Mouse (Mus musculus): ENCODE measurements around the gene Rasal1.

The Rasal1 gene

GRCm38 (mm10) chr5:120648569-120649373, at the start of gene Rasal1:
Gene Rasal1 (plus strand): TSS chr5:120648812.
- peak; percentile 84 for DNase-seq (ENCODE audit: low read depth)

DNA sequence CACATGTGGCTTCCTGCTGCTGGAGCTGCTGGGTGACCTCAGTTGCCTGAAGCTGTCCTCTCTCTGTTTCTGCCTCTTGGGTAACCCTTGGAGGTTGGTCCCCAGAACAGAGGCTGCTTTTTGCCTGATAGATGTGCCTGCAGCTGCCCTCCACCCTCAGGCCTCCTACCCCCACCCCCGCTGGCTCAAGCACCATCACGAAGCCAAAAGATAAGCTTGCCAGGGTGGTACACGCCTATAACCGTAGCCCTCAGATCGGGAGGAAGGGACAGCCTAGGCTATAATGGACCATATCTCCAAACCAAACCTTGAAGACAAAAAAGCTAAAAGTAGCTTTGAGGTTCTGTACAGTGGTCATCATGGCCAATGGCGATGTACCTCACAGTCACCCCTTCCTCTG, 49.0 kb upstream of the Rasal1 start:
- no peak for DNase-seq (ENCODE audit: low read depth)

- DNase-seq (ENCODE audit: low read depth): peak; percentile 70
These were observed 47.5 kb upstream of the Rasal1 start for GRCm38 (mm10) chr5:120600946-120601668.

- DNase-seq (ENCODE audit: low read depth): no peak
These were observed 46.4 kb upstream of the Rasal1 start for GRCm38 (mm10) chr5:120602210-120602609.

GRCm38 (mm10) chr5:120603515-120603914, 45.1 kb upstream of the Rasal1 start:
- no peak for DNase-seq (ENCODE audit: low read depth)

DNA sequence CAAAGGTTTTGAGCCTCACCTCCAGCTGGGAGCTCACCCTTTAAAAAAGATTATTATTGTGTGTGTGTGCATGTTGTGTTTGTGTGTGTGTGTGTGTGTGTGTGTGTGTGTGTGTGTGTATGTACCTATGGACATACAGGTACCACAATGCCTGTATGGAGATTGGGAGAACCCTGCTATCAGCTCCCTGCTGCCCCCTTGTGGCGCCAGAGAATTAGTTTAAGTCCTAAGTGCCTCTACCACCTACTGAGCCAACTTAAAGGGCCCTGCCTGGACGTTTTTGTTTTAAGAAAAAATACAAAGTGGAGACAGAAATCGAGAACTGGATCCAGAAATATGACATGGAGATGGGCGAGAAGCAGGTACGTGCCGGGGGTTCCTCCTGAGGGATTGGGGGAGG, 43.8 kb upstream of the Rasal1 start:
- DNase-seq (ENCODE audit: low read depth): peak; percentile 87

DNA sequence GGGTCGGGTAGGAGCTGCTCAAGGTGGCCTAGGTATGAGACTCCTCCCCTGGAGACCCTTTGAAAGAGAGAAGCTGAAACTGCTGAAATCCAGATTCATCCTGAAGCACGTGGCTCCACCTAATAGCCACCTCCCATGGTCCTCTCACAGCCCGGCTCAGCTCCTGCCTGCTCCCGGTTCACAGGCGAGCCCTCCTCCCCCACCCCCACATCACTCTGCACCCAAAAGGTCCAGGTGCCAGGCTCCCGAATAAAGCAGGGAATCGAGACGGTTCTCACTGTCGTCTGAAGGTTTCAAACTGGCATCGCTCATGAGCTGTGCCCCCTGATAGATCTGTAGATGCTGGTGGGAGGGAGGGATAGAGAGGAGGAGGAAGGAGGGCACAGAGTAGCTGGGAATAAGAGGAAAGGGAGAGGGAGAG, 43.4 kb upstream of the Rasal1 start:
- no peak for DNase-seq (ENCODE audit: low read depth)

- peak; percentile 94 for DNase-seq (ENCODE audit: low read depth)
These were observed 42.9 kb upstream of the Rasal1 start for GRCm38 (mm10) chr5:120605688-120606087.

DNA sequence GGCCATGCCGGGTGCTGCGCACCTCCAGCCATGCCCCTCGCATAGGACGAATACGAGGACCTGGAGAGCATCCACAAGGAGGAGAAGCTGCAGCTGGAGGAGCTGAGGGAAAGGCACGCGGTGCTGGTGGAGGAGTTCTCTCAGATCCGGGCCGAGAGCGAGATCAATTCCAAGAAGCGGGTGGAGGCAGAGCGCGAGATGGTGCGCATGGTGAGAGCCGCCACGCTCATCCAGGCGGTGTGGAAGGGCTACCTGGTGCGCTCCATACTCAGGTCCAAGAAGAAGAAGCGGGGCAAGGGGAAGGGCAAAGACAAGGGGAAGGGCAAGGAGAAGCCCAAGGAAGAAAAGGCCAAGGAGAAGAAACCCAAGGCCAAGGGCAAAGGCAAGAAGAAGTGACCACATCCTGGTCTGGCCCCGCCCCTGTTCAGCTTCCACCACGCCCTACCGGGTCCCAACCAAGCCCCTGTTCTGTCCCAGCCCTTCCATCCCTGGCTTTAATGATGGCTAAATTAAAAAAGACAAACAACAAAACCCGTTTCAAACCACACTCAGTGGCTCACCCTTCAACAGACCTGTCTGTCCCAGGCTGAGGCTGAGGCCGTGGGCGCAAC, 41.9 kb upstream of the Rasal1 start:
- no peak for DNase-seq (ENCODE audit: low read depth)

GRCm38 (mm10) chr5:120607335-120607734, 41.3 kb upstream of the Rasal1 start:
- DNase-seq (ENCODE audit: low read depth): no peak

- no peak for DNase-seq (ENCODE audit: low read depth)
These were observed 39.3 kb upstream of the Rasal1 start for GRCm38 (mm10) chr5:120609246-120609775.

DNA sequence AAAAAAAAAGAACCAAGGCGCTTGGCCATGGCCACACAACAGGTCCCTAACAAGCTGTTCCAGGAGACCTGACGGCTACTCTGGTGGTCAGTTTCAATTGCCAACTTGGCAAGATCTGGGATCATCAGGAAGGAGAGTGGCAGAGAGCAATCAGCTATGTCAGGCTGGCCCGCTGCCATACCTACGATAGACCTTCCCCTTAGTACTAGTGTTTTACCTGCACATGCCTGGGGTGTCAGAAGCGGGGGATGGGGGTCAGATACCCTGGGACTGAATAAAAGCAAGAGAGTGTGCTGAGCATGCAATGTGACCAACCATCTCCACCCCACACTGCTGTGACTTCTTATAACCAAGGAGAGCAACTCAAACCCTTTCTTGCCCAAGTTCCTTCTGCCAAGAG, 37.7 kb upstream of the Rasal1 start:
- no peak for DNase-seq (ENCODE audit: low read depth)

- no peak for DNase-seq (ENCODE audit: low read depth)
These were observed 37.2 kb upstream of the Rasal1 start for GRCm38 (mm10) chr5:120611416-120611815.

DNA sequence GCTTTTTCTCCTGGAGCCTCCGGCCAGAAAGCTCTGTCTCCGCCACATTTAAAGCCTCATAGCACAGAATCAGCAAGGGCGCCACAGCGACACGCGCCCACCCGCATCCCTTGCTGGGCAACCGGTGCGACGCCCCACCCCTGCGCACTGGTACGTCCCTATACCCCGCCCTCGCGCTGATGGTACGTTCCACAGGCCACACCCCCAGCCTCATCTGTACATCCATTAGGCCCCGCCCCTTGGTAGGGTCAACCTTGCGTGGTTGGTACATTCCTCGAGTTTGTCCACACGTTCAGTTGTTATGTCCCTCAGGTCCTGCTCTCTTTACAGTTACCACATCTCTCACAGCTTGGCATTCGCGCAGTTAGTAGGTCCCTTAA, 36.2 kb upstream of the Rasal1 start, which contains the start of the genes Rita1 and Ddx54:
TSS of gene Rita1 (minus strand) at position 148 of the 380 bp plus-strand sequence.
TSS of gene Ddx54 (plus strand) at position 298 of the 380 bp plus-strand sequence.
- peak; percentile 98 for DNase-seq (ENCODE audit: low read depth)

DNA sequence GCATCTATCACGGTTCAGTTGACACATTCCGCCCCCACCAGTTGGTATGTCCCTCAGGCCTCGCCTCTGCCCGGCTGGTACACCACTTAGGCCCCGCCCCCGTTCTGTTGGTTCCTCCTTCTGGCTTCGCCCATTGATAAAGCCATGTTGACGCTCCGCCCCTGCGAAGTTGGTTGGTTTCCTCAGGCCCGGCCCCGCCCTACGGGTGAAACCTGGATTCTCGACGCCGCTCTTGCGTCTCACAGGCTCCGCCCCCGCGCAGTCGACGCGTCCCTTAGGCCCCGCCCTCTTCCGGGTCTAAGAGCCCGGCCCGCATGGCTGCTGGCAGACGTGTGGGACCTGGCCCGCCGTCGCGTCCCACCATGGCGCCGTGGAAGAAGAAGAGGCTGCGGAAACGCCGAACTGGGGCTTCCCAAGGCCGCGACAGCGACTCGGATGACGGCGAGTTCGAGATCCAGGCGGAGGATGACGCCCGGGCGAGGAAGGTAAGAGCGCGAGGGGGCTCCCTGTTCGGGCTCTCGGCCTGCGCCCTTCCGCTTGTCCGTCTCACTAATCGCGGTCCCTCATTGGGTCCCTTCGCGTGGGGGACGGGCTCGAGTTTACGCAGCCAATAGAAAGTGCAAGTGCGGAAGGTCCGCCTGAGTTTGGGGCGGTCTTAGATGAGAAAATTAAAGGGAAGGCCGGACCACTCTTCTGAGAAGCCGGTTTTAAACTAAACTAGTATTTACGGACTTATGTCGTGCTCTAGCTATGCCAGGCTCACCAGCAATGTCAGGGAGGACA, 35.6 kb upstream of the Rasal1 start:
- DNase-seq (ENCODE audit: low read depth): peak; percentile 100

- peak; percentile 62 for DNase-seq (ENCODE audit: low read depth)
These were observed 32.7 kb upstream of the Rasal1 start for GRCm38 (mm10) chr5:120615903-120616302.

DNA sequence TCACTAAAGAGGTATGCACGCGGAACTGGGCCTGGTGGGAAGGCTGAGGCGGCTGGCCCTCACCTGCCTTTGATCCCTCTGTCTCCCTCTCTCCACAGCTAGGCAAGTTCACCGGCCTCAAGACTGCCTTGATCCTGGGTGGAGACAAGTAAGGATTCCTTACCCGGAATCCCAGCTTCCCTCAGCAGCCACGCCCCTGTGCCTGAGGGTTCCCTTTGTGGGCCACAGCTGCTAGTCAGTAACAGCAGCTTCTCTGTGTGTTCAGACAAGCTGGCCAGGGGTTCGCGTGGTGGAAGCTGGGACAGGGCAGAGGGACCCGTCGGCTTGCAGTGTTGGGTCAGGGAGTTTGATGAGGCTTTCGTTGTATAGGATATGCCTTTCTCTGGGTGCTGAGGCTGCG, 29.8 kb upstream of the Rasal1 start:
- DNase-seq (ENCODE audit: low read depth): no peak

DNA sequence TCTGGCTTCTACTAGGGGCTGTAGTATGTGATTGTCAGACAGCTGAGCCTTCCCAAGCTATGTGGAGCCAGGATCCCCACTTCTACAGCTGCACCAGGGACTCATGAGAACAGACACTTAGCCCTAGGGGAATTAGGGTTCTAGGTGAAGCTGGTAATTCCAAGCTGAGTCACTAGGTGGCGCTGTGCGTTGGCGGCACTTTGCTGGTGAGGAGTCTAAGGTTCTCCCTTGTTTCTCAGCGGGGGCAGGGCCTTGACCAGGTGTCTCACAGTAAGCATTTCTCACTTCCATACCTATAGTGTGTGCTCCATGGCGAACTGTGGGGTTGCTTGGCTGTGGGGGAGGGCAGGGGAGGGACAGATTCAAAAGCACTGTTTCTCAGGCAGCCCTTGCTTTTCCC, 29.4 kb upstream of the Rasal1 start:
- DNase-seq (ENCODE audit: low read depth): peak; percentile 58

DNA sequence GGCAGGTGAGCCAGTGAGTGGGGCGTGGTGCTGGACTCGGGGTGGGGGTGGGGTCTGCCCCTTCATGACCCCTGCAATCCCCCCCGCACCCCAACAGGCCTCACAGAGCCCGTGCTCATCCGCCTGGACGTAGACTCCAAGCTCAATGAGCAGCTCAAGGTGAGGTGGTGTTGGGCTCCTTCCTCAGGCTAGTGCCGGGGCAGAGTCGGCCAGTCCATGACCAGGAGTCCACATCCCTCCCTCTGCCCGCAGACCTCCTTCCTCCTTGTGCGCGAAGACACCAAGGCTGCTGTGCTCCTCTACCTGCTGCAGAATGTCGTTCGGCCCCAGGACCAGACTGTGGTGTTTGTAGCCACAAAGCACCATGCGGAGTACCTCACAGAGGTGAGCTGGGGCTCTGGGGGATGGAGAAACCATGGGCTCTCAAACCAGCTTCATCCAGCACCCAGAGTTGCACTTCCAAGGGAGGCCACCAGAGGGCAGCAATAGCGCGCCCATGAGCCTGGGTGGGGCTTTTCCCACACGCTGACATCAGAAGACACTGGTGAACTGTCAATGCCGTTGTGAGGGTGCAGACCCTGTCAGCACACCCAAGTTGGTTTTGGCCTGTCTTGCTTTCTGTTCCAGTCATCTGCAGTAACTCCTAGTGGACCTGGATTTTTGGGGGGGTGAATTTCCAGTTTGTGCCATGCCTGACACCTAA, 28.1 kb upstream of the Rasal1 start:
- DNase-seq (ENCODE audit: low read depth): peak; percentile 70

GRCm38 (mm10) chr5:120621078-120621765, 27.4 kb upstream of the Rasal1 start:
- DNase-seq (ENCODE audit: low read depth): no peak

DNA sequence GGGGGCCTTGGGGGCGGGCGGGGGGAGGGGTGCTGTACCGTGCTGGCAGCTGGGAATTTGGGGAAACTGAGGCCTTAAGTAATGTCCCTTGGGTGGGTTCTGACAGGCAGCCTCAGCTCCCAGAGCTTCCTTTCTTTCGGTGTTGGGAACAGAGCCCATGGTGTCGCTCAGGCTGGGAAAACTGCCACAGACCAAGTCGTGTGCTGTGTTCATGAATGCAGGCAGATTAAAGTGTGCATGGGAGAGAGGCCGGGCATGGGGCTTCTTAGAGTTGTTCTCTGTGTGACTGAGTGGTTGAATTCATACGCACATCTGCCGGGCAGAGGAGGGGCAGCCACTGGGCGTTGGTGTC, 26.8 kb upstream of the Rasal1 start:
- DNase-seq (ENCODE audit: low read depth): no peak

Measured in 416B (cell line).